Mouse (Mus musculus) intestine, embryonic 15.5 days (tissue): Measurements from ENCODE around the gene Pde5a. TPM values are rescaled to one million over a fixed set of nuclear protein-coding genes. Genes with fewer than 3 reads are reported as not detected.
A peak's percentile ranks its signal among the peaks of the same experiment; 100 is the strongest.

ENCODE experiments used
- ATAC-seq: fragments of 200-750 bp; cut with Nextera tagmentation; 2 replicates; pipeline ENCODE4 v1.8.0; 2017; ENCODE audit warnings: moderate TSS enrichment, moderate library complexity
- H3K27ac ChIP-seq: fragments of 300-500 bp; sonication (generic); 2 replicates; pipeline ENCODE4 v1.5.1; 2015; ENCODE audit warnings: mild to moderate bottlenecking, inconsistent platforms
- H3K27me3 ChIP-seq: fragments of 300-500 bp; sonication (generic); replicated peaks from 2 replicates; pipeline ENCODE4 v1.6.1; 2015; ENCODE audit warnings: inconsistent platforms
- H3K36me3 ChIP-seq: fragments of 300-500 bp; sonication (generic); 2 replicates; pipeline ENCODE4 v1.6.1; 2015; ENCODE audit warnings: inconsistent platforms
- H3K4me1 ChIP-seq: fragments of 300-500 bp; sonication (generic); replicated peaks from 2 replicates; pipeline ENCODE4 v1.6.1; 2015; ENCODE audit warnings: inconsistent platforms
- H3K4me2 ChIP-seq: fragments of 300-500 bp; sonication (generic); replicated peaks from 2 replicates; pipeline ENCODE4 v1.6.1; 2015; ENCODE audit warnings: mild to moderate bottlenecking, inconsistent platforms
- H3K4me3 ChIP-seq: fragments of 300-500 bp; sonication (generic); replicated peaks from 2 replicates; pipeline ENCODE4 v1.5.1; 2015; ENCODE audit warnings: inconsistent platforms
- H3K9ac ChIP-seq: fragments of 300-500 bp; sonication (generic); 2 replicates; pipeline ENCODE4 v1.6.1; 2015; ENCODE audit warnings: inconsistent platforms
- H3K9me3 ChIP-seq: fragments of 300-500 bp; sonication (generic); 2 replicates; pipeline ENCODE4 v1.6.1; 2016; ENCODE audit warnings: inconsistent platforms
- WGBS: fragments of 180-500 bp; shearing (Covaris S2); methylation state at CpG from one replicate; pipeline ENCODE4 v1.1.7; 2015; 5-methylcytosine and 5-hydroxymethylcytosine counted together
- polyA plus RNA-seq: library from polyadenylated mRNA; unstranded; fragments of >200 nt; fragmentation: Nextera tagmentation; extraction: Ambion mirVana; gene quantifications from 2 replicates; pipeline ENCODE4 v1.2.1, GENCODE M21; 2015

Pde5a gene
- polyA plus RNA-seq, 1 experiment from 2014 or later = 13.3 TPM

DNA sequence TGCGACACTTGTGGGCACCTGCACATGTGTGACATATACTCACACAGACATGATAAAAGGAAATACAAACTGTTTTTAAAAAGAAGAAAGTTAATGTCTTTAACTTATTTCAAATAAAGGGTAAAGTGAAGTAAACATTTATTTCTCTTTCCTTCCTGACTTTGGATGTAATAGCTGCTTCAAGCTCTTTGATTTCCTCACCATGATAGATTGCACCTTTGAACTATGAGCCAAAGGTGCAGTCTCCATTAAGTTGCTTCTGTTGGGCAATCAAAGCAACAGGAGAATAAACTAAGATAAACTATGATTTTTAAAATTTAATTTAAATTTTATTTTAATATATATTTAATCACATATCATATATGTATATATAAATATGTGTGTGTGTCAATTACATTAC, 139.5 kb downstream of the Pde5a start:
- Histone ChIP-seq H3K36me3 (no peaks in the 10 kb centered on the region), H3K9ac (no peak overlapping the region), H3K4me1 (no peaks in the 10 kb centered on the region), H3K27me3 (no peaks in the 10 kb centered on the region), H3K4me3 (no peak overlapping the region), H3K27ac (no peak overlapping the region), H3K4me2 (no peak overlapping the region), H3K9me3 (no peaks in the 10 kb centered on the region)
- 92% methylated on average over 1 of the region's 1 CpGs for WGBS
- ATAC-seq = no peak

DNA sequence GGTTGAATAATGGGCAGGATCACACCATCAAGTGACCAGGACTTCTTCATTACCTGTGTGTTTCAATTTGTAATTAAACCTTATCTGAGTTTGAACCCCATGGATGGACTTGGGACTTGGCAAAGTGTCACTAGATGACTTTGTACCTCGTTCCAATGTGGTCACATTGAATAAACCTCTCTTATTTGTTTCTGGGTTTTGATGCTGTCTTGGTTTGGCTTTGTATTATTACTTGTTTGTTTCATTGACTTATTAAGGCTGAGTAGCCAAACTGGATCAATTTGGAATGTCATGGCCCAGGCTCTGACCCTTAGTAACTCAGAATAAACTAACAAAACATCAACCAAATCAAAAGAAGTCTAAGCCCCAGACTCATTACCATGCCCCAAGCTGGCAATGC, 142.8 kb downstream of the Pde5a start:
- H3K27ac ChIP-seq = no peak overlapping the region
- 80% methylated on average over 1 of the region's 1 CpGs for WGBS
- H3K36me3 ChIP-seq = no peaks in the 10 kb centered on the region
- H3K4me2 ChIP-seq = no peak overlapping the region
- H3K9me3 ChIP-seq = no peaks in the 10 kb centered on the region
- no peaks in the 10 kb centered on the region for H3K27me3 ChIP-seq
- H3K9ac ChIP-seq = no peak overlapping the region
- ATAC-seq = no peak
- no peak overlapping the region for H3K4me3 ChIP-seq
- H3K4me1 ChIP-seq = peaks cover 2% of the 10 kb centered on the region; the same call in 1 of the 2 replicates

DNA sequence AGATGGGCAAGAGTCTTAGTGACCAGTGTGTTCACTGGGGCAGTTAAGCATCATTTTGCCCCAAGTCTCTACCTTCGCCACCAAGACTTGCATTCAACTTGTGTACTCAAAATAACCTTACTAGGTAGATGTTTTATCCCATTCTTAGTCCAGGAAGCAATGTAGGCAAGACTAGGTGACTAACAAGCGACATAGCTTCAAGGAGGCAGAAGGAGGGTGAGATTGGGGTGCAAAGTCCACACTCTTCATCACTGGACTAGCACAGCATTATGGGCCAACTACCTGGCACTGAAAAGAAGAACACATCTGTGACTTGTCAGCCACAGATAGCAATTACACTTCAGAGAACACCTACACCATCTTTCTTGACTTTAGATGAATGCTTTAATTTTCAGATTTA, 148.1 kb downstream of the Pde5a start:
- Histone ChIP-seq H3K4me2 (no peak overlapping the region), H3K9ac (no peak overlapping the region), H3K27me3 (no peaks in the 10 kb centered on the region), H3K27ac (no peak overlapping the region), H3K4me3 (no peak overlapping the region), H3K36me3 (no peaks in the 10 kb centered on the region), H3K4me1 (peaks cover 14% of the 10 kb centered on the region), H3K9me3 (no peaks in the 10 kb centered on the region)
- 76% methylated on average over 2 of the region's 2 CpGs for WGBS
- peak; percentile 52 for ATAC-seq

DNA sequence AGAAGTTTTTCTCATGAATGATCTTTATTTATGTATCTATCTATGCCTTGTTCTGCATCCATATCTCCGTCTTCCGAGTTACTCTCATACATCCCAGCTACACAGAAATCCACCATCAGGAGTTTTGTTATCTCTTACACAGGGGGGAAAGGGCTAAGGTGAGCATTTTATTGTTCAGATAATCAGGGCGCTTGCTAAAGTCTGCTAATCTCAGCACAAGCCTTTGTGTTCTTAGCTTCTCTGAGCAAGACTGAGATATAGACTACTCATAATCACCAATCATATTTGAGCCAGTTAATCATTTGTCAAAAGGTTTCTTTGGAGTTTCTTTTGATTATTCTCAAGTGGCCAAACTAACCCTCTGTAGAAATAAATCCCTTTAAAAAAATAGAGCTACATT, 148.8 kb downstream of the Pde5a start:
- Histone ChIP-seq H3K4me3 (no peak overlapping the region), H3K9me3 (no peaks in the 10 kb centered on the region), H3K4me2 (no peak overlapping the region), H3K36me3 (no peaks in the 10 kb centered on the region), H3K9ac (no peak overlapping the region), H3K27me3 (no peaks in the 10 kb centered on the region), H3K4me1 (peaks cover 14% of the 10 kb centered on the region), H3K27ac (0 out of 2 replicates have a peak overlapping the region, but pooled peaks have one; percentile 76)
- ATAC-seq = peak; percentile 91
- 61% methylated on average over 3 of the region's 3 CpGs for WGBS

DNA sequence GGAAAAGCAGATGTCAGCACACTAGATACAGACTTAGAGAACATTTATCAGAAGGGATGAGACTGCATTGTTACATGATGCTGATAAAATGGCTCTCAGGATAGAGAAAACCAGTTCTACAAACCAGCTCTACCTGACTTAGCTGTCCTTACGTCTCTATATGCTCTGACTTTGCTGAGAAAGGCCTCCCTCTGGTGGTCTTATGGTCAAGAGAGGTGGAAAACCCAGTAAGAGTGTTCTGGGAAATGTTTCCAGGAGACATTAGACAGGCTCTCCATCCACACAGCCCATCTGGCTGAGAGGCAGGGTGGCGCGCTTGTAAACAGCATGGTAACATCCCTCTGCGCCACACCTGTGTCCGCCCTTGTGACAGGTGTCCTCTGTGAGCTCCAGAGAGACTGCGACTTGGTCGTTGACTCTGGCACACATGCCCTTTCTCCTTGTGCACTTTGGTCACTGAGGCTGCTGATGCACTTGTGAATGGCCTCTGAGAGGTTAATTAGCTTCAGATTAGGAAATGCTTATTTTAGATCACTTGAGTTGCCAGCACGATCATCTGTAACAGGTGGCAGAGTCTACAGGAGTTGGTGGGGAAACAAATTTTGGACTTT, 150.1 kb downstream of the Pde5a start:
- 0 out of 2 replicates have a peak overlapping the region, but pooled peaks have one; percentile 28 for H3K4me2 ChIP-seq
- H3K9me3 ChIP-seq = no peaks in the 10 kb centered on the region
- H3K4me1 ChIP-seq = peaks cover 14% of the 10 kb centered on the region
- peak overlapping the region; percentile 76 for H3K27ac ChIP-seq
- H3K4me3 ChIP-seq = no peak overlapping the region
- WGBS = 64% methylated on average over 8 of the region's 8 CpGs
- no peak overlapping the region for H3K9ac ChIP-seq
- H3K27me3 ChIP-seq = no peaks in the 10 kb centered on the region
- ATAC-seq = peak; percentile 85
- H3K36me3 ChIP-seq = no peaks in the 10 kb centered on the region

DNA sequence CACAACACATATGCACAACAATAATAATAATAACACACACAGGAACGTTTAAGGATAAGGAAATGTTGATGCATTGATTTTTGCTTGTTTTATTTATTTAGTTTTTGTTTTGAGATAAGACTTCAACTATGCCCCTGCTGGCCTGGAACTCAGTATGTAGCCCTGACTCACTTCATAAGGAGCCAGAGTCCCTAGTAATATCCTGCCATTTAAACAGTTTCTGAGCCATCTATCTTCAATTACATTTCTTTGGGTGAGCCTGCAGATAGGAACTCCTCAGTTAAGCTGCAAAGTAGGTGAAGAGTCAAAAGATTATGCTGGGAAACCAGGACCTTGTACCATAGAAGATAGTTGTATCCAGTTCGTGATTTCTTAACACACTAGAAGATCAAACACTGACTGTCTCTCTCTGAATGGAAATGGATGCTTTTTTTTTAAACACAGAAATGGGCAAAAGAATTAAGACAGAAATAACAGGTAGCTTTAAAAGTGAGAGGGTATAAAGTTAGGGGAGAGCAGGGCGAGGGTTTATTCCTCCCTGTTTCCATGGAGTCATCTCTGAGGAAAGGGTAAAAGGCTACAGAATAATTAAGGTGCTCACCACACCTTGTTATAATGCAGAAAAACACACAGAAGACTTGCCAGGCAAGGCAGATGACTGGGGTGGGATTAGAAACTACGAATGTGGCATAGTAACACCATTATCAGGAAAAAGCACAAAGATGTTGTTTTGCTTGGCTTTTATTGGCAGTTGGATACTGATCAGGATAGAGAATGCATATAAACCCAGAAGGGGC, 159.0 kb downstream of the Pde5a start:
- peak; percentile 72 for ATAC-seq
- Histone ChIP-seq H3K4me1 (peaks cover 5% of the 10 kb centered on the region; the same call in 1 of the 2 replicates), H3K4me2 (0 out of 2 replicates have a peak overlapping the region, but pooled peaks have one; percentile 3), H3K9me3 (no peaks in the 10 kb centered on the region), H3K27ac (peak overlapping the region; percentile 34), H3K36me3 (no peaks in the 10 kb centered on the region), H3K9ac (no peak overlapping the region), H3K27me3 (no peaks in the 10 kb centered on the region), H3K4me3 (no peak overlapping the region)
- 56% methylated on average over 4 of the region's 4 CpGs for WGBS

DNA sequence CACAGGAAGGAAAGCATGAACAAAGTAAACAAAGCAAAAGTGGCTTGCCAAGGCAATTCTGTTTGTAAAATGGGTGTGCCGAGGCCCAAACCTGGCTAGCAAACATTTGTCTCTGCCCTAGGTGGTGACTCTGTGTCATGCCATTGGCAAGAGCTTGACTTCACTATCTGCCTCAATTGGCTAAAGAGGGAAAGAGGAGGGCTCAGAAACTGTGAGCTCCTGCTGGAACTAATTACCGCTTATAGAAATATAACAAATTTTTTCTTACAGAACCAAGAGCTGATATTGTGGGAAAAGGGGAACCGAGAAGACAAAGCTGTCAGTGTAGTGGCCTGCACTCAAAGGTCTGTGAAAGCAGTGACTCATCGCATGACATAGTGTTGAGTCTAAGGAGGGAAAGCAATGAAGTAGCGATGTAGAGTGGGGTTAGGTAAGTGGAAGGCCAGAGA, 159.6 kb downstream of the Pde5a start:
- peak; percentile 73 for ATAC-seq
- H3K4me3 ChIP-seq = no peak overlapping the region
- WGBS = 63% methylated on average over 5 of the region's 5 CpGs

DNA sequence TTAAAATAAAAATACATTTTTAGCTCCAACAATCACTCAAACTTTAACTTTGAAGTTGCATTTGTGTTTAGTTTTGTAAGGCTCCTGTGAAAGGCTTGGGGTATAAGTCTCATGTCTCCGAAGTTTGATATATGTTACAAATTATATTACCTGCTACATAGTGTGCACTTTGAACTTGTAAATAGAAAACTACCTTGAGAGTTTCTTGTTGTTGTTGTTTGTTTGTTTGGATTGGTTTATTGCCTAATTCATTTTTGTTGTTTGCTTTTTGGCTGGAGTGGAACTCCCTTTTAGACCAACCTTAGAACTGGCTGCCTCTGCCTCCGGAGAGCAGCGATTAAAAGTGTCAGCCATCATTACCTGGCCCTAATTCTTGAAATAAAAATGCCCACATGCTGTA, 166.0 kb downstream of the Pde5a start, which contains the start of gene Fabp2:
Gene Fabp2, plus strand, starts transcription at position 301 of the 400 bp plus-strand sequence.
- H3K36me3 ChIP-seq = no peaks in the 10 kb centered on the region
- H3K27ac ChIP-seq = 0 out of 2 replicates have a peak within 1 kb of the TSS, but pooled peaks have one; percentile 29
- H3K4me2 ChIP-seq = peak within 1 kb of the TSS; percentile 33; the same call in 1 of the 2 replicates
- no peaks in the 10 kb centered on the region for H3K27me3 ChIP-seq
- WGBS = 78% methylated on average over 3 of the region's 3 CpGs
- H3K4me1 ChIP-seq = no peaks in the 10 kb centered on the region
- no peaks in the 10 kb centered on the region for H3K9me3 ChIP-seq
- H3K9ac ChIP-seq = no peak within 1 kb of the TSS
- peak; percentile 21 for ATAC-seq
- H3K4me3 ChIP-seq = 0 out of 2 replicates have a peak within 1 kb of the TSS, but pooled peaks have one; percentile 15

More for the DNA sequence above, 159.6 kb downstream of the Pde5a start:
- Histone ChIP-seq H3K27ac (0 out of 2 replicates have a peak overlapping the region, but pooled peaks have one; percentile 34), H3K4me2 (no peak overlapping the region), H3K9ac (no peak overlapping the region), H3K36me3 (no peaks in the 10 kb centered on the region), H3K4me1 (peaks cover 5% of the 10 kb centered on the region; the same call in 1 of the 2 replicates), H3K9me3 (no peaks in the 10 kb centered on the region), H3K27me3 (no peaks in the 10 kb centered on the region)

DNA sequence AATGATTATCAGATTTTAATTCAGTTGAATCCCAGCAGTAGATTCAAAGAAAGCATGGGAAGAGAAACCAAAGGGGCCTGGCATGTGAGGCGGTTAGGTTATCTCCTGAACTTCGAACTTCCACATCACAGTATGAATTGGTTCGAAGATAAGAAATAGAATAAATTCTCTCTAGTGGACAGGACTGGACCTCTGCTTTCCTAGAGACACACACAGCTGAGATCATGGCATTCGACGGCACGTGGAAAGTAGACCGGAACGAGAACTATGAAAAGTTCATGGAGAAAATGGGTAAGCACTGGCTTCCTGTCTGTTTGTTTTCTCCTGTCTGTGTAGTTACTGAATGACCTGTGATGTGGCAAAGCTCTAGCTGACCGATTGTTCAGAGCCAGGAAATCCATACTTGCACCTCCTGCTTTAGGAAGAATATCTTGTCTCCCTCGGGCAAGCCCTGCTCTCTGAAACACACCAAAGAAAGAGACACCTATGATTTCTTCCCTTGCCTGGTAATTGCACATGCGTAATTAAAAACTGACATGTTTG, 166.5 kb downstream of the Pde5a start:
- 0 out of 2 replicates have a peak overlapping the region, but pooled peaks have one; percentile 29 for H3K27ac ChIP-seq
- H3K4me3 ChIP-seq = 0 out of 2 replicates have a peak overlapping the region, but pooled peaks have one; percentile 15
- no peaks in the 10 kb centered on the region for H3K9me3 ChIP-seq
- peak; percentile 92 for ATAC-seq
- H3K4me2 ChIP-seq = peak overlapping the region; percentile 33; the same call in 1 of the 2 replicates
- H3K27me3 ChIP-seq = no peaks in the 10 kb centered on the region
- no peaks in the 10 kb centered on the region for H3K4me1 ChIP-seq
- 55% methylated on average over 11 of the region's 11 CpGs for WGBS
- H3K9ac ChIP-seq = no peak overlapping the region
- no peaks in the 10 kb centered on the region for H3K36me3 ChIP-seq

DNA sequence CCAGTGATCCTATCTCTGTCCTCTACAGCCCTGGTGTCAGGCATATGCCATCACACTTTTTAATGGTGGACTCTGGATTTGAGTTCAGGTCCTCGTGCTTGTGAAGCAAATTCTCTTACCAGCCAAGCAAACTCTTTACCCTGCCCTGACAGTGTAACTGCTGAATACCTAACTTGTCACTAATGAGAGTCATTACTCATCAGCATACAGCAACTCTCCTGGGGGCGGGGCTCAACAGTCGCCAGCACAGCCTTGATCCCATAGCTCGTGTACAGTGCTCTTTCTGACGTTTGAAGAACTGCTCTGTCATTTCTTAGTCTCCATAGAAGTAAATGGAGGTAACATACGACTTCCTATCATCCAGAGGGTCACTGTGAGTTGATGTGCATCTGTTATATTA, 169.5 kb downstream of the Pde5a start:
- Histone ChIP-seq H3K9me3 (no peaks in the 10 kb centered on the region), H3K27me3 (no peaks in the 10 kb centered on the region), H3K9ac (no peak overlapping the region), H3K27ac (no peak overlapping the region), H3K4me1 (no peaks in the 10 kb centered on the region), H3K4me2 (no peak overlapping the region), H3K36me3 (no peaks in the 10 kb centered on the region), H3K4me3 (no peak overlapping the region)
- 61% methylated on average over 6 of the region's 6 CpGs for WGBS
- ATAC-seq = peak; percentile 52; the same call in 1 of the 2 replicates

DNA sequence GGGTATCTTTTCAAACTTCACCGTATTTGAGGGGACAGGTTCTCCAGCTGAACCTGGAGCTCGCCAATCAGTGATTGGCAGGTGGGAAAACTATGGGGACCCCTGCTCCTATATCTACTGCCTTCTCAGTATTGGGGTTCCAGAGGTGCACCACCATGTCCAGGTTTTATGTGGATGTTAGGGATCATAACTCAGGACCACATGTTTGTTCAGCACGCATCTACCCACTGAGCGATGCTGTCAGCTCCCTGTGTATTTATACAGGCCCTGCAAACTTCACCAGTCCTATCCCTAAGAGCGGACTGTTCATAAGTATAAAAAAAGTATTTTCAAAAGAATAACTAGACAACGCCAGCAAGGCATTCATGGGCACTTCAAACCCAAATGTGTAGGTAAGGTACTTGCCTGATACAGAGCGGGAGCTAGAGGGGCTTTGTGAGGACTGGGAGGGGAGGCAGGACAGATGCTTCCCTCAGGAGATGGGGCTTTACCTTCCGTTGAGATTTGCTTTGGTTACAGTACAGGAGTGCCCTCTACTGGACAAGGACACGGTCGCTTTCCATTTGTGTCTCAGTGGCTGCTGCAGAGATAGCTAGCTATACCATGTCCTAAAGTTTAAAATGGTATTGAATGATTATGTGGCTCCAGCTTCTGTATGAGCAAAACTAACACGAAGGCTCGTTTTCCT, 175.1 kb downstream of the Pde5a start:
- 43% methylated on average over 12 of the region's 12 CpGs for WGBS
- Histone ChIP-seq H3K9me3 (no peaks in the 10 kb centered on the region), H3K36me3 (no peaks in the 10 kb centered on the region), H3K4me3 (no peak overlapping the region), H3K27ac (no peak overlapping the region), H3K9ac (no peak overlapping the region), H3K27me3 (no peaks in the 10 kb centered on the region), H3K4me2 (no peak overlapping the region), H3K4me1 (no peaks in the 10 kb centered on the region)
- ATAC-seq = peak; percentile 75

DNA sequence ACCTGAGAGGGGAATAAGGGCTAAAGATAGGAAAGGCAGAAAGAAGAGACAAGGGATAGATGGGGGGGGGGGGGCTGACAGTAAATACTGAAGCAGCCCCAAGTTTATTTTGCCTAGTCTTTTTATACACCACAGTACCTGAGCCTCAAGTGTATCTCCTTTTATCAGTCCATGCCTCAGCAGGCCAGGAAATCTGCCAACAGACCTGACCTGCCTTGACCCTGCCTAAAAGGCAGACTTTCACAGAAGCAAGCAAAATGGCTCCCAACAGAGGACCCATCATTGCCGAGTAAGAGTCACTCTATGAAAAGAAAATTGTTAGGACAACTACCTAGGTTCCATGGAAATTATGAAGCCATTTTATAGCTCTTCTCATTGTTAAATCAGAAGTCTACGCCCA, 179.1 kb downstream of the Pde5a start:
- ATAC-seq = no peak
- Histone ChIP-seq H3K36me3 (no peaks in the 10 kb centered on the region), H3K9ac (no peak overlapping the region), H3K27ac (no peak overlapping the region), H3K9me3 (no peaks in the 10 kb centered on the region), H3K4me2 (no peak overlapping the region), H3K27me3 (no peaks in the 10 kb centered on the region), H3K4me1 (no peaks in the 10 kb centered on the region), H3K4me3 (no peak overlapping the region)
- WGBS = 85% methylated on average over 2 of the region's 2 CpGs
